7 mouse cellular contexts compared by ENCODE assay signal in genomic region chr10:82699296-82699941, GRCm38 (mm10). TPM values are rescaled to one million over a fixed set of nuclear protein-coding genes. Genes with fewer than 3 reads are reported as not detected.
A peak's percentile ranks its signal among the peaks of the same experiment; 100 is the strongest.
DNase-seq lines count a peak whose midpoint lies in the region; ATAC-seq lines count a peak whose summit lies in the region.

No protein-coding gene starts in this region.

- peak overlapping the region; percentile 92 for H3K27ac ChIP-seq in hindbrain, embryonic 10.5 days
- peak overlapping the region; percentile 71 for H3K27ac ChIP-seq in limb, embryonic 15.5 days
- H3K27ac ChIP-seq in midbrain, embryonic 13.5 days: peak overlapping the region; percentile 87

- no peaks in the 10 kb centered on the region for H3K27me3 ChIP-seq in hindbrain, embryonic 10.5 days (ENCODE audit: insufficient read depth, poor library complexity, severe bottlenecking)
- H3K27me3 ChIP-seq in limb, embryonic 15.5 days: no peaks in the 10 kb centered on the region
- H3K27me3 ChIP-seq in midbrain, embryonic 13.5 days: no peaks in the 10 kb centered on the region

- under 1% methylated on average over 59 of the region's 59 CpGs for WGBS in hindbrain, embryonic 10.5 days
- WGBS in limb, embryonic 15.5 days: under 1% methylated on average over 48 of the region's 59 CpGs
- under 1% methylated on average over 38 of the region's 59 CpGs for WGBS in midbrain, embryonic 13.5 days

- H3K4me3 ChIP-seq in hindbrain, embryonic 10.5 days: peak overlapping the region; percentile 91
- H3K4me3 ChIP-seq in limb, embryonic 15.5 days: peak overlapping the region; percentile 91
- H3K4me3 ChIP-seq in midbrain, embryonic 13.5 days (replicated peaks): peak overlapping the region; percentile 93

- H3K4me2 ChIP-seq in limb, embryonic 15.5 days: peak overlapping the region; percentile 64
- H3K4me2 ChIP-seq in midbrain, embryonic 13.5 days (replicated peaks): peak overlapping the region; percentile 89

- H3K9me3 ChIP-seq in hindbrain, embryonic 10.5 days: no peaks in the 10 kb centered on the region
- H3K9me3 ChIP-seq in limb, embryonic 15.5 days: no peaks in the 10 kb centered on the region
- H3K9me3 ChIP-seq in midbrain, embryonic 13.5 days: no peaks in the 10 kb centered on the region

- peak; percentile 77 for DNase-seq in 416B (ENCODE audit: low read depth)
- peak; percentile 64 for DNase-seq in CD4-positive helper T cell, adult 2 months (ENCODE audit: low read depth, low spot score)
- peak; percentile 9 for DNase-seq in embryo, embryonic 11.5 days (ENCODE audit: low read depth, low spot score)
- DNase-seq in hindbrain, embryonic 10.5 days (ENCODE audit: low spot score): no peak
- DNase-seq in right cerebral cortex, postnatal 36 days (ENCODE audit: low spot score in 2 of 2): no peak

- peaks cover 9% of the 10 kb centered on the region; the same call in 1 of the 2 replicates for H3K36me3 ChIP-seq in hindbrain, embryonic 10.5 days
- peaks cover 16% of the 10 kb centered on the region for H3K36me3 ChIP-seq in limb, embryonic 15.5 days
- peaks cover 8% of the 10 kb centered on the region; the same call in 1 of the 2 replicates for H3K36me3 ChIP-seq in midbrain, embryonic 13.5 days

- peak; percentile 54; the same call in 1 of the 2 replicates for ATAC-seq in limb, embryonic 15.5 days (ENCODE audit: insufficient number of reproducible peaks, low FRiP score, low TSS enrichment, low read depth)
- peak; percentile 86 for ATAC-seq in midbrain, embryonic 13.5 days

- peaks cover 19% of the 10 kb centered on the region for H3K4me1 ChIP-seq in hindbrain, embryonic 10.5 days (replicated peaks)
- H3K4me1 ChIP-seq in limb, embryonic 15.5 days: peaks cover 9% of the 10 kb centered on the region
- H3K4me1 ChIP-seq in midbrain, embryonic 13.5 days (replicated peaks): peaks cover 15% of the 10 kb centered on the region

- H3K9ac ChIP-seq in limb, embryonic 15.5 days: peak overlapping the region; percentile 71
- peak overlapping the region; percentile 87 for H3K9ac ChIP-seq in midbrain, embryonic 13.5 days (replicated peaks)

RNA-seq across cellular contexts. Expression of gene Hcfc2, which starts 3.5 kb away (rescaled TPM):
- 26.4 and 27.1 TPM in 2 replicates for polyA plus RNA-seq in hindbrain, embryonic 10.5 days (2016; fragmentation: Nextera tagmentation; extraction: Ambion mirVana)
- polyA plus RNA-seq in limb, embryonic 15.5 days (2015; fragmentation: Nextera tagmentation; extraction: Ambion mirVana): 45.1 and 51.0 TPM in 2 replicates
- polyA plus RNA-seq in midbrain, embryonic 13.5 days (2015; fragmentation: Nextera tagmentation; extraction: Ambion mirVana): 45.9 and 46.2 TPM in 2 replicates

RNA-seq across cellular contexts. Expression of gene Glt8d2, which starts 9.0 kb away (rescaled TPM):
- 1.1 and 1.9 TPM in 2 replicates for polyA plus RNA-seq in hindbrain, embryonic 10.5 days (2016; fragmentation: Nextera tagmentation; extraction: Ambion mirVana)
- 23.6 and 24.7 TPM in 2 replicates for polyA plus RNA-seq in limb, embryonic 15.5 days (2015; fragmentation: Nextera tagmentation; extraction: Ambion mirVana)
- polyA plus RNA-seq in midbrain, embryonic 13.5 days (2015; fragmentation: Nextera tagmentation; extraction: Ambion mirVana): 1.3 and 1.7 TPM in 2 replicates

Comparison
In these comparisons a context has a peak if more than half of its experiments do, and no peak if none do; other contexts are left out.
1. DNase-seq: peak in 416B (single experiment), CD4-positive helper T cell, adult 2 months (single experiment) and embryo, embryonic 11.5 days (single experiment); none in hindbrain, embryonic 10.5 days (single experiment) and right cerebral cortex, postnatal 36 days (0 of 2).
2. Peak in every context shown above with its lines, with median percentiles within 50 percentile points of each other: H3K27ac ChIP-seq and H3K4me3 ChIP-seq.